Mouse (Mus musculus) midbrain, embryonic 11.5 days (tissue): ENCODE measurements around the gene Gcnt2. TPM values are rescaled to one million over a fixed set of nuclear protein-coding genes. Genes with fewer than 3 reads are reported as not detected.

ENCODE experiments used
- ATAC-seq: fragments of 200-750 bp; cut with Nextera tagmentation; 2 replicates; pipeline ENCODE4 v1.8.0; 2017; ENCODE audit warnings: moderate TSS enrichment, moderate library complexity; ENCODE audit not compliant: low FRiP score
- DNase-seq: peaks from one replicate; pipeline ENCODE4 v3.0.0; 2015; ENCODE audit warnings: low spot score; ENCODE audit errors: missing footprints
- H3K27ac ChIP-seq: fragments of 300-500 bp; sonication (generic); 2 replicates; pipeline ENCODE4 v1.5.1; 2014; ENCODE audit warnings: low read depth, low read length
- H3K27me3 ChIP-seq: fragments of 300-500 bp; sonication (generic); 2 replicates; pipeline ENCODE4 v1.6.1; 2014; ENCODE audit warnings: mild to moderate bottlenecking, low read length, moderate library complexity, mixed read lengths; ENCODE audit not compliant: control insufficient read depth, insufficient read depth
- H3K36me3 ChIP-seq: fragments of 300-500 bp; sonication (generic); 2 replicates; pipeline ENCODE4 v1.6.1; 2014; ENCODE audit warnings: mild to moderate bottlenecking, low read length, moderate library complexity, mixed read lengths; ENCODE audit not compliant: control insufficient read depth, insufficient read depth
- H3K4me1 ChIP-seq: fragments of 300-500 bp; sonication (generic); 2 replicates; pipeline ENCODE4 v1.6.1; 2014; ENCODE audit warnings: low read length; ENCODE audit not compliant: control insufficient read depth, insufficient read depth
- H3K4me2 ChIP-seq: fragments of 300-500 bp; sonication (generic); 2 replicates; pipeline ENCODE4 v1.6.1; 2014; ENCODE audit warnings: mild to moderate bottlenecking, moderate library complexity
- H3K4me3 ChIP-seq: fragments of 300-500 bp; sonication (generic); 2 replicates; pipeline ENCODE4 v1.5.1; 2014; ENCODE audit warnings: low read depth, low read length
- H3K9ac ChIP-seq: fragments of 300-500 bp; sonication (generic); 2 replicates; pipeline ENCODE4 v1.6.1; 2014; ENCODE audit warnings: low read length
- H3K9me3 ChIP-seq: fragments of 300-500 bp; sonication (generic); 2 replicates; pipeline ENCODE4 v1.6.1; 2016; ENCODE audit warnings: low read length; ENCODE audit not compliant: control insufficient read depth
- WGBS: fragments of 180-500 bp; shearing (Covaris S2); extraction: QIAGEN DNeasy Blood & Tissue Kit; methylation state at CpG from one replicate; pipeline ENCODE4 v1.1.7; 2014; 5-methylcytosine and 5-hydroxymethylcytosine counted together
- polyA plus RNA-seq: library from polyadenylated mRNA; unstranded; fragments of >200 nt; fragmentation: Nextera tagmentation; extraction: Ambion mirVana; gene quantifications from 2 replicates; pipeline ENCODE4 v1.2.1, GENCODE M21; 2014

Gene Gcnt2
- polyA plus RNA-seq, 1 experiment from 2014 or later: 4.0 TPM

DNA sequence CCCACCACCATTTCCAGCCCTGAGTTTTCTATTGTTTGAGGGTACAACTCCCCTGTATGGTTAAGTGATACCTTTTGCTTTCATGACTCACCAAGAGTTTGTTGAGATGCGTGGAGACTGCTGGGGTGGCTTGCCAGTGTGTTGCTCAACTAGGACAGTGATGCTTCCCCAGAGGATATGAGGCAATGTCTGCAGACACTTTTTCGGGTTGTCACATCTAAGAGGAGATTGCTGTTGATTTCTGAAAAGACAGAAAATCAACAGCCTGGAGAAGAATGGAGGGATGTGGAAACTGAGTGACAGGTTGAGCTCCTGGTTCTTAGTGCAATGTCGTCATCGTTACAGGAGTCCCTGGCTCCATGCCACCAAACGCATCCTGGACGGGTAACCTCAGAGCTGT lies 93.7 kb downstream of the Gcnt2 start:
- Histone ChIP-seq H3K4me3 (no peak overlapping the region), H3K27me3 (no peaks in the 10 kb centered on the region), H3K27ac (no peak overlapping the region), H3K4me1 (no peaks in the 10 kb centered on the region), H3K36me3 (no peaks in the 10 kb centered on the region), H3K4me2 (no peak overlapping the region), H3K9ac (no peak overlapping the region), H3K9me3 (no peaks in the 10 kb centered on the region)
- no peak for ATAC-seq
- WGBS: 87% methylated on average over 6 of the region's 6 CpGs
- no peak for DNase-seq

GRCm38 (mm10) chr13:40955773-40956172 lies 96.2 kb downstream of the Gcnt2 start:
- ATAC-seq (no peak), DNase-seq (no peak)
- Histone ChIP-seq H3K9ac (no peak overlapping the region), H3K4me2 (no peak overlapping the region), H3K4me1 (no peaks in the 10 kb centered on the region), H3K36me3 (no peaks in the 10 kb centered on the region), H3K27ac (no peak overlapping the region), H3K9me3 (no peaks in the 10 kb centered on the region), H3K27me3 (no peaks in the 10 kb centered on the region), H3K4me3 (no peak overlapping the region)
- 92% methylated on average over 7 of the region's 7 CpGs for WGBS

GRCm38 (mm10) chr13:40967609-40968008 lies 108.1 kb downstream of the Gcnt2 start:
- Histone ChIP-seq H3K27ac (no peak overlapping the region), H3K4me2 (no peak overlapping the region), H3K36me3 (no peaks in the 10 kb centered on the region), H3K4me3 (no peak overlapping the region), H3K9ac (no peak overlapping the region), H3K9me3 (no peaks in the 10 kb centered on the region), H3K4me1 (no peaks in the 10 kb centered on the region), H3K27me3 (no peaks in the 10 kb centered on the region)
- DNase-seq: no peak
- no peak for ATAC-seq
- 90% methylated on average over 10 of the region's 10 CpGs for WGBS

- ATAC-seq (no peak), DNase-seq (no peak)
- H3K9me3 ChIP-seq: no peaks in the 10 kb centered on the region
- no peak overlapping the region for H3K9ac ChIP-seq
- H3K27ac ChIP-seq: no peak overlapping the region
- H3K36me3 ChIP-seq: no peaks in the 10 kb centered on the region
- H3K4me1 ChIP-seq: no peaks in the 10 kb centered on the region
- H3K4me3 ChIP-seq: no peak overlapping the region
- 77% methylated on average over 5 of the region's 5 CpGs for WGBS
- no peaks in the 10 kb centered on the region for H3K27me3 ChIP-seq
- H3K4me2 ChIP-seq: no peak overlapping the region
Measured at GRCm38 (mm10) chr13:40968564-40968963, 109.0 kb downstream of the Gcnt2 start.

DNA sequence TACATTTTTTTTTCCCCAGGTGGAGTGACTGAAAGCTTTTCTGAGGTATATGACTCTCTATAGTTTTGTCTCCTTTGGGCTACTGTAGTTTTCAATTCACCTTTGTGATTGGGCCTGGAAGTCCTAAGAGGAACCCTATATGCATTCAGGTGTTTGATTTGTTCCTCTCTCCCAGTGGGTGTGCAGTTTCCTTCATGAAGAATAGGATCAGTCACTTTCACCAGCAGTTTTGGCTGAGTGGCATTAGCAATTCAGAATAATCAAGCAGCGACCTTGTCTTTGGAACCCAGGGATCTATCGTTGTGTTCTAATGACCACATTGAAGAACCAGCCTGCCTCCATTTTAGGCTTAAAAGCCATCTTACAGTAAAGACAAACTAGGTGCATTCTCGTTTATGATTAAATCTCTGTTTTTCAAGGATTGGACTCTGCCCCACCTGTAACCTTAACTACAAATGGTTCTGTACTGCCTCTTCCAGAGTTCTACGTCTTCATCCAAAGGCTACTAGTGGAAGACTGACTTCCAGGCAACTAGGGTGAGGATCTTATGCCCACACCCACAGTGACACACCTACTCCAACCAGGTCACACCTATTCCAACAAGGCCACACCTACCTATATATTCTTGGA lies 110.3 kb downstream of the Gcnt2 start:
- no peak for DNase-seq
- H3K9ac ChIP-seq: no peak overlapping the region
- no peaks in the 10 kb centered on the region for H3K27me3 ChIP-seq
- WGBS: 87% methylated on average over 4 of the region's 4 CpGs
- H3K4me3 ChIP-seq: no peak overlapping the region
- H3K4me2 ChIP-seq: no peak overlapping the region
- H3K27ac ChIP-seq: no peak overlapping the region
- ATAC-seq: no peak
- H3K36me3 ChIP-seq: no peaks in the 10 kb centered on the region
- H3K9me3 ChIP-seq: no peaks in the 10 kb centered on the region
- H3K4me1 ChIP-seq: no peaks in the 10 kb centered on the region

DNA sequence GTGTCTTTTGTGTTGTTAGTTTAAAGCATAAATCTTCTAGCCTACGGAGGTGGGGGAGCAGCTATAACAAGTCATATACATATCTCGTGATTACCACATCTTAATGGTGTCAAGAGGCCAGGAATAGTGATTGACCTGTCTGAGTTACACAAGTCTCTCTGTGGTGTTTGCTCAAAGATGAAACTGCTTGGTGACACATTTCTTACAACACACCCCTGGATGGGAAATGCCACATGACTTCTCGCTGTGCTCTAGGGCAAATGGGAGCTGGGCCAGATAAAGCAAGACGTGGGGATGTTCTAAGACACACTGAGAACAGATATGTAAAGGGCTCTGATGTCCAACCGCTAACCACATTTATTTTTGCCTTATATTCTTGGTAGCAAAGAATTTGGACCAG lies 111.7 kb downstream of the Gcnt2 start:
- Histone ChIP-seq H3K27ac (no peak overlapping the region), H3K36me3 (no peaks in the 10 kb centered on the region), H3K4me3 (no peak overlapping the region), H3K9me3 (no peaks in the 10 kb centered on the region), H3K27me3 (no peaks in the 10 kb centered on the region), H3K4me1 (no peaks in the 10 kb centered on the region), H3K4me2 (no peak overlapping the region), H3K9ac (no peak overlapping the region)
- WGBS: 91% methylated on average over 5 of the region's 5 CpGs
- ATAC-seq: no peak
- no peak for DNase-seq

GRCm38 (mm10) chr13:40971831-40972230 lies 112.3 kb downstream of the Gcnt2 start:
- 84% methylated on average over 2 of the region's 2 CpGs for WGBS
- no peak overlapping the region for H3K4me2 ChIP-seq
- no peaks in the 10 kb centered on the region for H3K9me3 ChIP-seq
- H3K4me3 ChIP-seq: no peak overlapping the region
- H3K27ac ChIP-seq: no peak overlapping the region
- no peaks in the 10 kb centered on the region for H3K27me3 ChIP-seq
- no peaks in the 10 kb centered on the region for H3K4me1 ChIP-seq
- no peak overlapping the region for H3K9ac ChIP-seq
- ATAC-seq (no peak), DNase-seq (no peak)
- no peaks in the 10 kb centered on the region for H3K36me3 ChIP-seq

DNA sequence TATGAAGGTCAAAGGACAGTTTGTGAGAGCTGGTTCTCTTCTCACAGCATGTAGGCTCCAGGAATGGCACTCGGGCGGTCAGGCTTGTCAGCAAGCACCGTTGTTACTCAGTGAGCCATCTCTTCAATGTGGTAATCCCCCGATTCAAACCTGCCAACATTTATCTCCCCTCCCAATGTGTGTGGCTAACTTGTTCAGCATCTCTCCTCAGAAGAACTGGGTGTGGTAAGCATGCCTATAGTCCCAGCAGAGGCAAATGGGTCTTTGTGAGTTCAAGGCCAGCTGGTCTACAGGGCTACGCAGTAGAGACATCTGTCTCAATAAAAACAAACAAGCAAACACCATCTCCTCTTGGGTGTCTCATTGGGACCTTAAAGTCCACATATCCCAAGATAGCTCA lies 113.4 kb downstream of the Gcnt2 start:
- DNase-seq: no peak
- 83% methylated on average over 5 of the region's 5 CpGs for WGBS
- no peaks in the 10 kb centered on the region for H3K27me3 ChIP-seq
- no peak overlapping the region for H3K4me3 ChIP-seq
- no peak overlapping the region for H3K9ac ChIP-seq
- H3K27ac ChIP-seq: no peak overlapping the region
- no peak for ATAC-seq
- no peaks in the 10 kb centered on the region for H3K4me1 ChIP-seq
- H3K4me2 ChIP-seq: no peak overlapping the region
- no peaks in the 10 kb centered on the region for H3K36me3 ChIP-seq
- H3K9me3 ChIP-seq: no peaks in the 10 kb centered on the region

DNA sequence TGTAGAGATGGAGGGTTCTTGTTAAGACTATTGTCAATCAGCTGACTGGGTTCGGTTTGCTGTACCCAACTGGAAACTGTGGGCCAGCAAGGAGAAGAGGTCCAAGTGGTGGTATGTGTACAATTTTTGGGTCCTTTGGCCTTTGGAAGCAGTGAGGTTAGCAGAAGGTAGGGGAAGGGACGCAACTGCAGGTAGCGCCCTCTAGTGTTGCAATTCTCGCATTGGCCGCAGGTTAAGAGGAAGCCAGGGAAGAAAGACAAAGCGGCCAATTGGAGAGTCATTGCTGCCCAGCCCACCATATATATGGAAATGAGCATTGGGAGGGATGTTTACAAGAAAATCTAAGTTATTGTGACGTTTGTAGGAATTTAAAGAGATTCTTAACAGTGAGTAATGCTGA lies 118.1 kb downstream of the Gcnt2 start:
- no peak overlapping the region for H3K9ac ChIP-seq
- 0 out of 2 replicates have a peak, but pooled peaks have one; percentile 30 for ATAC-seq
- 11% methylated on average over 7 of the region's 7 CpGs for WGBS
- no peak overlapping the region for H3K4me2 ChIP-seq
- H3K9me3 ChIP-seq: no peaks in the 10 kb centered on the region
- no peaks in the 10 kb centered on the region for H3K36me3 ChIP-seq
- no peak overlapping the region for H3K27ac ChIP-seq
- no peaks in the 10 kb centered on the region for H3K27me3 ChIP-seq
- DNase-seq: peak; percentile 92
- no peak overlapping the region for H3K4me3 ChIP-seq
- no peaks in the 10 kb centered on the region for H3K4me1 ChIP-seq
